Mouse (Mus musculus) small intestine, adult 2 months (tissue): ENCODE results near the gene Unc5a.

Experiments used
- CTCF ChIP-seq: fragments of 200-500 bp; IDR thresholded peaks from 2 replicates; pipeline ENCODE4 v1.5.1; 2012; ENCODE audit warnings: low read depth, mild to moderate bottlenecking, control low read depth, inconsistent platforms, low read length, moderate library complexity, mixed read lengths; ENCODE audit not compliant: insufficient replicate concordance, insufficient read length; ENCODE audit errors: extremely low read depth
- POLR2A ChIP-seq: fragments of 200-500 bp; IDR thresholded peaks from 2 replicates; pipeline ENCODE4 v1.6.1; 2012; ENCODE audit warnings: low read depth, mild to moderate bottlenecking, control low read depth, inconsistent platforms, low read length, moderate library complexity

GRCm38 (mm10) chr13:54969513-54969912, 20.3 kb downstream of the Unc5a start:
- TF ChIP-seq POLR2A, result no peak
- no peak for TF ChIP-seq CTCF
